Mouse (Mus musculus) testis, adult 2 months (tissue): ENCODE measurements around the gene Sdsl.

ENCODE experiments used
- CTCF ChIP-seq: fragments of 200-500 bp; IDR thresholded peaks from 2 replicates; pipeline ENCODE4 v1.5.1; 2012; ENCODE audit warnings: low read depth, mild to moderate bottlenecking, inconsistent platforms, low read length, moderate library complexity; ENCODE audit not compliant: control insufficient read depth, insufficient read depth, insufficient replicate concordance
- POLR2A ChIP-seq: fragments of 200-500 bp; IDR thresholded peaks from 2 replicates; pipeline ENCODE4 v1.6.1; 2012; ENCODE audit warnings: low read depth, mild to moderate bottlenecking, inconsistent platforms, low read length, moderate library complexity; ENCODE audit not compliant: control insufficient read depth

DNA sequence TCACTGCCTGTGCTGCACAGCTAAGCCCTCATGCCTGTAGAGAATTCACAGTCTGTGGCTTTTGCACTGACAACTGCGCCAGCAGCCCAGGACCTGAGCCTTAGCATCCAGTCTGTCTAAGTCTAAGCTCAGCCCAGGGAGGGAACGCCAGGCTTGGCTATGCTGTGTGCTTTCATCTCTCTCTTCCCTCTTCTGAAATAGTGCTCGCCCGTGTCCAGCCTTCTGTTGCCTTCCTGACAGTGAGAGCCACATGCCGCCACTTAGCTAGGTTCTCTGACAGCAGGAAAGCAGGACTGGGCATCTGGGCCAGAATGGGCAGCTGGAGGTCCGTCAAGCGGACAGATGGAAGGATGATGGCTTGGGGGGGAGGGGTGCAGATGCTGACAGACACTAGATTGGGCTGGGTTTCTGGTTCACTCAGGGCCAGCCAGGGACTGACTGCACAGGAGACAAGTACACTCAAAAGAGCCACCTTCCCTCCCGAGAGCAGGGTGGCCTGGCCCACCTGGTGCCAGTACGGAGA, 21.3 kb upstream of the Sdsl start:
- no peak for TF ChIP-seq CTCF
- TF ChIP-seq POLR2A = no peak
